Mouse (Mus musculus) thymus, adult 2 months (tissue): ENCODE measurements at regions not wholly inside any gene's neighbourhood (a gene's known extent, or its start where the extent isn't known, plus 50 kb on each side); places are given as distances from the start of the nearest gene placed in this dataset.

ENCODE experiments used
- CTCF ChIP-seq: fragments of 200-500 bp; IDR thresholded peaks from 2 replicates; pipeline ENCODE4 v1.5.1; 2012; ENCODE audit warnings: mild to moderate bottlenecking, control low read depth, low read length, moderate library complexity, borderline replicate concordance; ENCODE audit not compliant: control insufficient read depth, poor library complexity, insufficient read depth; ENCODE audit errors: extremely low read depth
- POLR2A ChIP-seq: fragments of 200-500 bp; IDR thresholded peaks from 2 replicates; pipeline ENCODE4 v1.6.1; 2012; ENCODE audit warnings: mild to moderate bottlenecking, low read length, control low read depth, moderate library complexity; ENCODE audit not compliant: control insufficient read depth, poor library complexity, insufficient read depth; ENCODE audit errors: extremely low read depth

- no peak for TF ChIP-seq POLR2A
- TF ChIP-seq CTCF = no peak
Measured at GRCm38 (mm10) chr11:52536841-52537240, 140.6 kb downstream of the 9530068E07Rik start.
